Mouse (Mus musculus) liver, embryonic 14.5 days (tissue): Measurements from ENCODE around the gene Corin.

Source experiments
- CTCF ChIP-seq: IDR thresholded peaks from 2 replicates; pipeline ENCODE4 v1.5.1; 2016; ENCODE audit warnings: antibody characterized with exemption, low read depth, control low read depth
- EP300 ChIP-seq: IDR thresholded peaks from 2 replicates; pipeline ENCODE4 v1.6.1; 2016; ENCODE audit warnings: antibody characterized with exemption, low read depth

DNA sequence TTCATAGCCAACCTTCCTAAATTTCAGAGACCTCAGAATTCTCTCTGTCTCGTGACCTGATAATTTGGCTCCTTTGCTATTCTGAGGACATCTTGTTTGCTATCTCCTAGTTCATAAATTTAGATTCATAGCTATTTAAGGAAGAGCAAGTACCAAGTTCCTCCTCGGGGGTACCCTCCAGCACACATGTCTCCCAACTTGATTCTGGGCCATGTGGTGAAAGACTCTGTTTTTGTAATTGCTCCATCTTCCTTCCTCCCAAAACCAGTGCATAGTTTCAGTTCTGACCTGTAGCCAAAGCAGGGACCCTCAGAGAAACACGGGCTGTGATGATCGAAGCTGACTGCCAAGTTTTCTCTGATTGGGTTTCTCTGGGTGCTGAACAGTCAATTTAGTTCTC is 7.5 kb downstream of the Corin start:
- TF ChIP-seq CTCF (no peak), EP300 (no peak)
